Mouse (Mus musculus) gastrocnemius, postnatal 14 days (tissue): ENCODE data around the gene Sdr39u1. TPM values are rescaled to one million over a fixed set of nuclear protein-coding genes. Genes with fewer than 3 reads are reported as not detected.

Experiments used
- DNase-seq: peaks from one replicate; pipeline ENCODE4 v3.0.0; 2021; ENCODE audit warnings: mixed read lengths
- intact Hi-C: fragments of 180-260 bp; cut with DNase I; formaldehyde crosslinking; loops from one replicate; pipeline ENCODE4 v1.15.1; 2025; ENCODE audit warnings: low total_unique reads
- total RNA-seq, 2 experiments: library from RNA; stranded (reverse); gene quantifications; 2 replicates each; pipeline ENCODE4 v1.2.3; 2021

Gene Sdr39u1
- total RNA-seq, 2 experiments from 2014 or later = 82.6 to 85.7 TPM

DNA sequence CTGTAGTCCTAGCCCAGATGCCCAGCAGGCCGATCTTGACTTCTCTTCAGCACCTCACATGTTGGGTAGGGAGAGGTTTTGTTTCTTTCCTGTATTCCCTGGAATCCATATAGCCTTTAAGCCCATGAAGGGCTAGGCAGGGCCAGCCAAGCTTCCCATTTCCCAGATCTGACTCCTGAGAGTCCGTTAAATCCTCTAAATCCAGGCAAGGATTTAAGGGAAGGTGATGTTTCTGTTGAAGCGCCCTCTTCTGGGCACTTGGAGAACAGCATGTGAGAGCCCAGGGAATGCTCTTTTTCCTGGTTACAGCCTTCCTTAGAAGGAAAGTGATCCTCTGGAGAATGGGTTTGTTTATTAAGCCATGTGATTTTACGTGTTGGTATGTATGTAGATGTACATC lies 33.1 kb downstream of the Sdr39u1 start:
- intact Hi-C loops = no loop called here

GRCm38 (mm10) chr14:55863773-55864172 lies 36.3 kb downstream of the Sdr39u1 start:
- DNase-seq = peak; percentile 74
- intact Hi-C loops = loop anchor here (5.0 kb wide), 1 partner anchor 41 kb away; the partner anchor contains the start of gene Nfatc4

More for the DNA sequence above, 33.1 kb downstream of the Sdr39u1 start:
- DNase-seq = no peak

GRCm38 (mm10) chr14:55862970-55863369 lies 37.1 kb downstream of the Sdr39u1 start:
- no peak for DNase-seq
- intact Hi-C loops = loop anchor here (5.0 kb wide), 1 partner anchor 41 kb away; the partner anchor contains the start of gene Nfatc4

DNA sequence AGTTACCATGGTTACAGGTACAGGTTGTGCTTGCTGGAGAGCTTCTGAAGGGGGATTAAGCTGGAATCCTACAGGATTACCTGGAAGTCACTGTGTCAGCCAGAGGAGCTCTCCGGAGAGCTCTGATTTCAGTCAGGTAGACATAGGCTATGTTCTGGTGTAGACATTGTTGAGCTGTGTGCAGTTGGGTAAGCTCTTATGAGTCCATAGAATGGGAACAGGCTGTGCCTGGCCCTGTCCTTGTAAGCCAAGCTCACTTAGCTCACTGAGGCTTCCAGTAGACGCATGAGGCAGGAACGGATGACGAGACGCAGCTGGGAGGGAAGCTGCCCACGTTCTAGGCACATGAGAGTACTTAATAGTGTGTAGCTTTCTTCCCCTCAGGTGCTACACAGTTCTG lies 37.9 kb downstream of the Sdr39u1 start:
- no peak for DNase-seq
- intact Hi-C loops = loop anchor here (5.0 kb wide), 1 partner anchor 40 kb away; the partner anchor contains the start of gene Nfatc4

GRCm38 (mm10) chr14:55857588-55857987 lies 42.5 kb downstream of the Sdr39u1 start:
- no peak for DNase-seq
- intact Hi-C loops = no loop called here

- intact Hi-C loops = no loop called here
- DNase-seq = no peak
Observed at GRCm38 (mm10) chr14:55855101-55855561, 45.0 kb downstream of the Sdr39u1 start.

- intact Hi-C loops = no loop called here
- DNase-seq = no peak
Observed at GRCm38 (mm10) chr14:55854406-55855100, 45.5 kb downstream of the Sdr39u1 start.

DNA sequence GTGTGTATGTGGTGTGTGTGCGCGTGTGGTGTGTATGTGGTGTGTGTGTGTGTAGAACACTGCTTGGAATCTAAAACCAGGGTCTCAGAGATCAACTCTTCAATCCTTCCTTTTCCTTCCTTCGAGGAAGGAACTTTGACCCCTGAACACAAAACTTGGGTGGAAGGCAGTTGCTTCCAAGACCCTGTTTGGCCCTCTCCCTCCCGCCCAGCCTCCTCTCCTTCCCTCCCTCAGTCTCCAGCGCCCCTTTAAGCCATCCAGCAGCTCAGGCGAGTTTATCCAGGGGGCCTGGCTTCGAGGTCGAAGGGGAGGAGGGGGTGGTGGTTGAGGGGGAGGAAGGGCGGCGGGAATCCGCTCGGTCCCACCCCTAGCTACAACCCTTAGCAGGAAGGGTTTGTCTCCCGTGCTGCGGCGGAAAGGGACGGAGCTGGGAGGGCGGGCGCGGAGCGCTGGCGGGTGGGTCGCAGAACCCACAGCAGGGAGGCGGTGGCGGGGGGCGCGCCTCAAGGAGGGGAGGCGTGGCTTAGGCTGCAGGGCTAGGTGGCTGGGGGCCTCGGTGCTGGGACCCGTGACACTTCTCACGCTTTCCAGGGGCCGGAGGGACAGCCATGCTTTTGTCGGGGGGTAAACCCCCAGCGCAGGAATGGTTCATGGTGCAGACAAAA lies 46.3 kb downstream of the Sdr39u1 start, which contains the start of gene Nynrin:
TSS of gene Nynrin (plus strand) at position 390 of the 665 bp plus-strand sequence.
- intact Hi-C loops = no loop called here
- peak; percentile 80 for DNase-seq

- intact Hi-C loops = no loop called here
- no peak for DNase-seq
Observed at GRCm38 (mm10) chr14:55852646-55853551, 47.2 kb downstream of the Sdr39u1 start.

- intact Hi-C loops = no loop called here
- DNase-seq = no peak
Observed at GRCm38 (mm10) chr14:55850885-55851284, 49.2 kb downstream of the Sdr39u1 start.

Other genes with a start within 250 kb of the Sdr39u1 start
- 10 to 100 TPM; 17.8 to 19.7 TPM for gene Mdp1, start 239.8 kb downstream of the Sdr39u1 start, total RNA-seq
- gene Gmpr2, start 228.4 kb downstream of the Sdr39u1 start, total RNA-seq = 1 to 10 TPM; 4.0 to 4.3 TPM
- gene Nedd8, start 228.2 kb downstream of the Sdr39u1 start, total RNA-seq = 100 to 1,000 TPM; 200 to 201 TPM
- gene Tinf2, start 218.5 kb downstream of the Sdr39u1 start, total RNA-seq = 10 to 100 TPM; 10.3 to 11.2 TPM
- gene Tgm1, start 186.4 kb downstream of the Sdr39u1 start, total RNA-seq = under 1 TPM; 0.16 to 0.35 TPM
- gene Rabggta, start 178.0 kb downstream of the Sdr39u1 start, total RNA-seq = 1 to 10 TPM; 8.2 to 9.3 TPM
- gene Dhrs1, start 154.6 kb downstream of the Sdr39u1 start, total RNA-seq = 10 to 100 TPM; 28.5 to 30.2 TPM
- gene Nop9, start 154.6 kb downstream of the Sdr39u1 start, total RNA-seq = 10 to 100 TPM; 12.1 to 13.9 TPM
- gene Cideb, start 141.8 kb downstream of the Sdr39u1 start, total RNA-seq = not detected
- gene Ltb4r2, start 138.9 kb downstream of the Sdr39u1 start, total RNA-seq = under 1 TPM in 1 of 2 experiments, not detected in 1; 0.12 TPM
- gene Ltb4r1, start 134.3 kb downstream of the Sdr39u1 start, total RNA-seq = under 1 TPM; 0.22 to 0.39 TPM
- 1 to 10 TPM; 7.1 to 8.6 TPM for gene Adcy4, start 116.2 kb downstream of the Sdr39u1 start, total RNA-seq
- 1 to 10 TPM; 2.4 to 2.6 TPM for gene Ripk3, start 111.4 kb downstream of the Sdr39u1 start, total RNA-seq
- 1 to 10 TPM; 7.4 to 7.5 TPM for gene Nfatc4, start 77.1 kb downstream of the Sdr39u1 start, total RNA-seq
- gene Nynrin, start 46.3 kb downstream of the Sdr39u1 start, total RNA-seq = 1 to 10 TPM; 7.2 to 7.5 TPM
- under 1 TPM; 0.11 to 0.12 TPM for gene Cbln3, start 15.9 kb downstream of the Sdr39u1 start, total RNA-seq
- gene Khnyn, start 15.3 kb downstream of the Sdr39u1 start, total RNA-seq = 1 to 10 TPM; 7.1 to 8.2 TPM
- gene Cma1, start 44.4 kb upstream of the Sdr39u1 start, total RNA-seq = 1 to 10 TPM; 7.6 to 9.9 TPM
- under 1 TPM in 1 of 2 experiments, not detected in 1; 0.57 TPM for gene Cma2, start 50.7 kb upstream of the Sdr39u1 start, total RNA-seq
- not detected for gene Mcpt1, start 117.7 kb upstream of the Sdr39u1 start, total RNA-seq
- not detected for gene Mcpt9, start 130.2 kb upstream of the Sdr39u1 start, total RNA-seq
- not detected for gene Mcpt2, start 141.7 kb upstream of the Sdr39u1 start, total RNA-seq
- gene Mcpt4, start 162.0 kb upstream of the Sdr39u1 start, total RNA-seq = 1 to 10 TPM; 4.4 to 7.0 TPM
- not detected for gene Mcpt8, start 185.0 kb upstream of the Sdr39u1 start, total RNA-seq
- gene Ctsg, start 202.3 kb upstream of the Sdr39u1 start, total RNA-seq = not detected
- not detected for gene Gzme, start 220.3 kb upstream of the Sdr39u1 start, total RNA-seq
- not detected for gene Gzmd, start 232.3 kb upstream of the Sdr39u1 start, total RNA-seq